Mouse (Mus musculus): ENCODE results near the gene Wdr81.

Gene Wdr81

GRCm38 (mm10) chr11:75453991-75454930 lies at the start of gene Wdr81:
Wdr81 (minus strand) TSS chr11:75454717.
- peak; percentile 92 for DNase-seq (ENCODE audit: low read depth)

DNA sequence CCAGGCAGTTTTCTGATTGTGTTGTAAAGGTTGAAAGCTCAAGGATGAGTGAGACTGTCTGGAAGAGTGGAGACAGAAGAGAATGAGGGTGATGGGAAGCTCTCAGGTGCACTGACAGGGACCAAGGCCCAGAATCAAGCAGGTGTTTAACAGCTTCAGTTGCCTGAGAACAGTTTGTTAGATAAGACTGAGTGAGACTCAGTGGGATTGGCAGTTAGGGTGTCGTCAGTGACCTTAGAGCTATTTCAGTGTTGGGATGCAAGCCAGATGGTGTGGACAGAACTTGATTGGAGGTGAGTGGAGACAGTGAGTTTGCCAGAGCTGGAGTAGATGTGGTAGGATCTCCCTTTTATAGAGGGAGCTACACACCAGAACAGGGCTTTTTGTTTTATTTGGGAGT lies 43.6 kb upstream of the Wdr81 start:
- DNase-seq (ENCODE audit: low read depth): no peak

DNA sequence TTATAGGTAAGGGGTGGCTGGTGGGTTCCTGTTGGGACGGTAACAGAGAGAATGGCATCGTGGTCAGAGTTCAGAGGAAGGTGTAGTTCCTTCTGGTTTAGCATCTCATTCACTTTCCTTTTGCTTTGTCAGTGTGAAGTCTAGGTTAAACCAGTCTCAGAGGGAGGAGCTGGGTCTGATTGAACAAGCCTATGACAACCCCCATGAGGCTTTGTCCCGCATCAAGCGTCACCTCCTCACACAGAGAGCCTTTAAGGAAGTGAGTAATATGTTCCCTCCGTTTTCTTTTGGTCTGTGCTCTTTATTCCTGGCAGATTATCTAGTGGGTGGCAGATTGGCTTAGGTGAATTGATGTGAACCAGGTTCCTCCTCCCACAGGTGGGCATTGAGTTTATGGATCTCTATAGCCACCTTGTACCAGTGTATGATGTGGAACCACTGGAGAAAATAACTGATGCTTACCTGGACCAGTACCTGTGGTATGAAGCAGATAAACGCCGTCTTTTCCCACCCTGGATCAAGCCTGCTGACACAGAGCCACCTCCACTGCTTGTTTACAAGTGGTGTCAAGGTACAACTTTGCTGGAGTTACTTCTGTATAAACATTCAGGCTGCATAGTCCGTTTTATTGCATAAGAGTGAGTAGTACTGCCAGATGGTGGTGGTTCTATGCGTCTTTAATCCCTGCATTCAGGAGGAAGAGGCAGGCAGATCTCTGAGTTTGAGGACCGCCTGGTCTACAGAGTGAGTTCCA lies 40.0 kb upstream of the Wdr81 start:
- DNase-seq (ENCODE audit: low read depth): no peak

- peak; percentile 51 for DNase-seq (ENCODE audit: low read depth)
Observed at GRCm38 (mm10) chr11:75487496-75487895, 33.0 kb upstream of the Wdr81 start.

DNA sequence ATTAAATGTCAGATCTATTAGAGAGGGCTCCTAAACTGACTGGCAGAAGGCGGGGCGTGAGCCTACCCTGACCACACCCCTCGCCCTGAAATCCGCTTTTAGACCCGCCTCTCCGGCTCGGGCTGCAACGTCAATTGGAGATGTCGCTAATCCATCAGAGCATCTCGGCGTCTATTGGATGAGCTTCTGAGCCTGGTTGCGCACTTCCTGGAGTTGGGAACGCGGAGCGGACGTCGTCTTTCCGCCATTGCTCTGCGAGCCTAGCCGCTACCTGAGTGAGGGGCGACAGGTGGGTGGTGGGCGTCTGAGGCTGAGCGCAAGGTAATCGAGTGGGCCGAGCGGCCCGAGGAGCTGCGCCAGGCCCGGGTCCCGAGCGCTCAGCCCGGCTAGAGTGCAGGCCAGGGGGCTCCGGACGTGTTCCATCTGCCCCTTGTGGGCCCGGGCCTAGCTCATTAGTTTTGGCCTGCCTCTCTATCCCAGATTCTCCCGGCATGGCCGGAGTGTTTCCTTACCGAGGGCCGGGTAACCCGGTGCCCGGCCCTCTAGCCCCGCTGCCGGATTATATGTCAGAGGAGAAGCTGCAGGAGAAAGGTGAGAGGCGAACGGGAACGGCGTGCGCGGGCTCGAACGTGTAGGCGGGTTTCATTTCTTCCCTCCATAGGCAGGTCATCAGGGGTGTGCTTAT lies 32.2 kb upstream of the Wdr81 start, which contains the start of gene Prpf8:
TSS of gene Prpf8 (plus strand) at position 216 of the 685 bp plus-strand sequence.
- peak; percentile 99 for DNase-seq (ENCODE audit: low read depth)

DNA sequence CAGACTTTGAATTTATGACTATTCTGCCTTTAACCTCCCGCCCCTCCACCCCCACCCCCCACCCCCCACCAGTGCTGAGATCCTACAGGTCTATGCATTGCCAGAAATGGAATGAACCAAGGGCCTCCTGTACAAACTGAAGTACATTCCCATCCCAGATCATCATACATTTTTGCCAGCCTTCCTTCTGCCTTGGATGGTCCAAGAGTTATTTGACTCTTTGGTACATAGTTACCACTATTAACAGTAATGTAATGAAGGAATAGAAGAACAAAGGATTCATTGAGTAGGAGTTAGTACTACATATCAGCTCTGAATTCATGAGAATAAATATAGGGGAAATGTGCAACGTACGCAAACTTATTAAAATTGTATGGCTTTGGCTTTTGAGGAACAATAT lies 31.7 kb upstream of the Wdr81 start:
- no peak for DNase-seq (ENCODE audit: low read depth)

GRCm38 (mm10) chr11:75473376-75473775 lies 18.9 kb upstream of the Wdr81 start:
- no peak for DNase-seq (ENCODE audit: low read depth)

- DNase-seq (ENCODE audit: low read depth): peak; percentile 71
Observed at GRCm38 (mm10) chr11:75472469-75473081, 18.1 kb upstream of the Wdr81 start.

DNA sequence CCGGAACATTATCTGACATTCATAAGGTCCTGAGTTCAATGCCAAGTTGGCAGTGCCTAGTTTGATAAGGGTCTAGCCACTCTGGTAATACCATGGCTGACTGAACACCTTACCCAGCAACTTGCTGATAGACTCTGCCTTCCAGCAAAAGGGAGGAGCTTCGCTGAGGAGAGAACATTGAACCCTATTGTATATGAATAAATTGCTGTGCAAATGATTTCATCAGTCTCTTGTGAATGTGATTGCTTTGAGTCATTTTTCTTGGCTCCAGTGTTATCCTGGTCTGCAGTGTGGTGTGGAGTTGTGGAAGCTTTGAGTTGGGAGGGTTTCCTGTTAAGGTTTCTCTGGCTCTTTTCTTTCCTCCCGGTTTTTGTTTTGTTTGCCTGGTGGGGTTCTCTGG lies 16.2 kb upstream of the Wdr81 start:
- DNase-seq (ENCODE audit: low read depth): no peak

DNA sequence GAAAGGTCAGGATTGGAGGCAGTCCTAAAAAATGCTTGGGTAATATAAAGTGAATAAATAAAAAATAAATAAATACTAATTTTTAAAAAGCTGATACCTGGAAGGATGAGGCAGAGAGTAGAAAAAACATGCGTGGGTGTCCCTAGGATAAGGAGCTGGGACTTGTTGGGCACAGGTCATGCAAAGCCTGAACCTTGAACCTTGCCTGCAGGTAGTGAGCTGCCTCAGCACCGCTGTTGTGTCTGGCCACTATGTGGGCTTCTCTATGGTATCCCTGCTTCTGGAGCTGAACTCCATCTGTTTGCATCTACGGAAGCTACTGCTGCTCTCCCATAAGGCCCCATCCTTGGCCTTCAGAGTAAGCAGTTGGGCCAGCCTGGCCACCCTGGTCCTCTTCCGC lies 14.7 kb upstream of the Wdr81 start:
- DNase-seq (ENCODE audit: low read depth): no peak

- DNase-seq (ENCODE audit: low read depth): no peak
Observed at GRCm38 (mm10) chr11:75468410-75468809, 13.9 kb upstream of the Wdr81 start.

GRCm38 (mm10) chr11:75467512-75468215 lies 13.1 kb upstream of the Wdr81 start:
- DNase-seq (ENCODE audit: low read depth): peak; percentile 57

GRCm38 (mm10) chr11:75466731-75467505 lies 12.4 kb upstream of the Wdr81 start:
- peak; percentile 40 for DNase-seq (ENCODE audit: low read depth)

DNA sequence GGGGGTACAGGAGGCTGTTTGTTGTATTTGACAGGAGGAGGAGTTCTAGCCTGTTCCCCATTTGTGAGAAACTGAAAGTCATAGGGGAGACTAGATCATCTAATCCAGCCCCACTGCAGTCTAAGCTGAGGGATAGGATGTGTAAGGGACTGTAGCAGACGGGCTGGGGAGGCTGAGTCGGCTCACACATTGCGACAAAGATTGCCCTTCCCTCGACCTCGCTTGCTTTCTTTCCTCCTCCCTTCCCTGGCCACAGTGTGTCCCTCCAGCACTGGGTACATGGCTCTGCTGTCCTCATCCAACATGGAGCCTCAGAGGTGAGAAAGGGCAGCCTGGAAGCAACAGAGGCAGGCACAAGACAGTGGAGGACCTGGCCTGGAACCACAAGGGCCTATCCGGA lies 10.5 kb upstream of the Wdr81 start:
- no peak for DNase-seq (ENCODE audit: low read depth)

DNA sequence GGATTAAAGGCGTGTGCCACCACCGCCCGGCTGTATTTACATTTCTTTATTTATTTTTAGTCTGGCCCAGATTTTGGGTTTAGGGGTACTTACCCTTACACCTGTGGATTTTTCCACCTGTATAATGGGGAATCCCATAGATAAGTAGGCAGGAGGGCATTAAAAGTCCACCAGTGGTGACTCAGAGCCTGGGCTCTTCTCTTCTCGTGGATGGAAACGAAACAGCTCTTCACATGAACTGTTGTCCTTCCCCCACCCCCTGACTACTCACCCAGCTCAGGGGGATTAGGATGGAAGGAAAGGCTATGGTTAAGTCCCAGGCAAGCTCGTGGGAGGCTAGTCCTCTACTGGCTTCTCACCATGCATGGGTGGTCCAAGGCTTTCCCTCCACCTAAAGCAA lies 9.9 kb upstream of the Wdr81 start:
- no peak for DNase-seq (ENCODE audit: low read depth)

DNA sequence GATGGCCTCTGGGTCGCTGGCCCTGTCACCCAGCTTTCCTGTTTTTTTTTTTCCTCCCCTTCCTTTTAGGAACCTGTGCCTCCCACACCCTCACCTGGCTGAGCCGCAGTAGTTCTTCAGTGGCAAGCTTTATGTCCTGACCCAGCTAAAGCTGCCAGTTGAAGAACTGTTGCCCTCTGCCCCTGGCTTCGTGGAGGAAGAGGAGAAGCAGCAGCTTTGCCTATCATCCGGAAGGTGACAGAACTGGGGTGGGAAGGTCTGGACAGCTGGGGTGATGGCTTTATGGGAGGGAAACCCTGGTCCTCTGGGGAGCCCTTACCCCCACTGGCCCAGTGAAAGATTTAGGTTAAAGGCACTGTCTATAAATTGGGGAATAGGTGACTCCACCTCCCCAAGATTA lies 9.1 kb upstream of the Wdr81 start:
- no peak for DNase-seq (ENCODE audit: low read depth)

DNA sequence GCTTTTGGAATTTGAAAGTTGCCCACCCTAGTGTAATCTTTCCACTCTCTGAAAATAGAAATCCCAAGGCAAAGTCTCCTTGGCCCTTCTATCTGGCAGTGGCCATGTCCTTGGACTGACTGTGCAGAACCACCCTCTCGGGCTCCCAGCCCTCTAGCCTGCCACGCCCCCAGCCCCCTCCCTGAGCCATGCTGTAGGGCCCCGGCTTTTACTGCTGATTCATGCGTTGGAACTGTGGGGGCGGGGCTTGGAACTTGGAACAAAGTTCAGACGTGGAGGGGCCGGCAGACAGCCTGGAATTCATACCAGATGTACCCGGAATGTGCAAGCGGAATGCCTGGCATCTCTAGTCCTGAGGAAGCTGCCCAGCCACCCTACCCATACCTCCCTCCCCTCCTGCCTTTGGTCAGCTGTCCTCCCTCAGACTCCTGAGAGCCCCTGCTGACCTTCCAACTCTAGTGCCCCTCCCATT lies 8.4 kb upstream of the Wdr81 start:
- DNase-seq (ENCODE audit: low read depth): peak; percentile 58

GRCm38 (mm10) chr11:75462253-75462783 lies 7.8 kb upstream of the Wdr81 start:
- DNase-seq (ENCODE audit: low read depth): peak; percentile 75

- no peak for DNase-seq (ENCODE audit: low read depth)
Observed at GRCm38 (mm10) chr11:75461743-75462252, 7.3 kb upstream of the Wdr81 start.

All from induced T-regulatory cell, adult 2 months (primary cell).